Comparison of ENCODE assay signal across 22 mouse cellular contexts in genomic region chr19:34745012-34745411, GRCm38 (mm10). TPM values are rescaled to one million over a fixed set of nuclear protein-coding genes. Genes with fewer than 3 reads are reported as not detected.
DNase-seq lines count a peak whose midpoint lies in the region; ATAC-seq and TF ChIP-seq lines count a peak whose summit lies in the region.
"Had no signal": no experiment of that assay in that cellular context is flagged by ENCODE, and none has a peak within 500 bp of the region (broad histone marks: within the 10 kb centered on the region; RNA-seq: fewer than 3 reads in every experiment).

No protein-coding gene starts in this region.

- intact Hi-C loops in heart, adult 2 months (cut with DNase I), result no loop called here

- H3K36me3 ChIP-seq in heart, embryonic 12.5 days, result no peaks in the 10 kb centered on the region
- no peaks in the 10 kb centered on the region for H3K36me3 ChIP-seq in heart, adult 2 months (ENCODE audit: control insufficient read depth, insufficient read depth, low read length)
- no peaks in the 10 kb centered on the region for H3K36me3 ChIP-seq in kidney, embryonic 15.5 days
- no peaks in the 10 kb centered on the region for H3K36me3 ChIP-seq in lung, postnatal 0 days (ENCODE audit: insufficient read depth, low read length)
- H3K36me3 ChIP-seq: embryonic facial prominence, embryonic 10.5 days; limb, embryonic 10.5 days; midbrain, embryonic 10.5 days; neural tube, embryonic 12.5 days had no signal

- H3K79me2 ChIP-seq in heart, adult 2 months (replicated peaks; ENCODE audit: control insufficient read depth, insufficient read depth, low read length), result no peaks in the 10 kb centered on the region

- H3K9me3 ChIP-seq in heart, embryonic 12.5 days (replicated peaks), result no peaks in the 10 kb centered on the region
- no peaks in the 10 kb centered on the region for H3K9me3 ChIP-seq in kidney, embryonic 15.5 days (replicated peaks)
- H3K9me3 ChIP-seq in lung, postnatal 0 days (ENCODE audit: low read length), result no peaks in the 10 kb centered on the region
- H3K9me3 ChIP-seq: embryonic facial prominence, embryonic 10.5 days; limb, embryonic 10.5 days; midbrain, embryonic 10.5 days; neural tube, embryonic 12.5 days had no signal

- WGBS in heart, embryonic 12.5 days, result 82% methylated on average over 8 of the region's 8 CpGs
- 83% methylated on average over 8 of the region's 8 CpGs for WGBS in heart, adult 2 months
- 50% methylated on average over 8 of the region's 8 CpGs for WGBS in kidney, embryonic 15.5 days
- 53% methylated on average over 8 of the region's 8 CpGs for WGBS in lung, postnatal 0 days

- H3K27ac ChIP-seq in heart, embryonic 12.5 days (ENCODE audit: poor library complexity, severe bottlenecking), result no peak overlapping the region
- H3K27ac ChIP-seq in heart, adult 2 months, result no peak overlapping the region
- H3K27ac ChIP-seq in kidney, embryonic 15.5 days, result no peak overlapping the region
- no peak overlapping the region for H3K27ac ChIP-seq in lung, postnatal 0 days (ENCODE audit: low read length)
- H3K27ac ChIP-seq: embryonic facial prominence, embryonic 10.5 days; hindbrain, embryonic 14.5 days; layer of hippocampus, adult 2 months; limb, embryonic 10.5 days; midbrain, embryonic 10.5 days; neural tube, embryonic 12.5 days had no signal

- H3K4me3 ChIP-seq in heart, embryonic 12.5 days, result peak overlapping the region; percentile 68; the same call in 1 of the 2 replicates
- H3K4me3 ChIP-seq in heart, adult 2 months, result no peak overlapping the region
- H3K4me3 ChIP-seq in kidney, embryonic 15.5 days (replicated peaks), result no peak overlapping the region
- no peak overlapping the region for H3K4me3 ChIP-seq in lung, postnatal 0 days (ENCODE audit: low read depth, low read length)
- H3K4me3 ChIP-seq: embryonic facial prominence, embryonic 10.5 days; erythroblast, embryonic 14.5 days; layer of hippocampus, adult 2 months; limb, embryonic 10.5 days; midbrain, embryonic 10.5 days; neural tube, embryonic 12.5 days had no signal

- no peaks in the 10 kb centered on the region for H3K4me1 ChIP-seq in heart, embryonic 12.5 days (replicated peaks)
- H3K4me1 ChIP-seq in heart, adult 2 months (ENCODE audit: control insufficient read depth, insufficient read depth, low read length), result no peaks in the 10 kb centered on the region; the same call in 1 of the 2 replicates
- 0 out of 2 replicates have a peak, but pooled peaks cover 13% of the 10 kb centered on the region for H3K4me1 ChIP-seq in kidney, embryonic 15.5 days
- no peaks in the 10 kb centered on the region for H3K4me1 ChIP-seq in lung, postnatal 0 days (ENCODE audit: insufficient read depth, low read depth, low read length)

- no peak for TF ChIP-seq POLR2A in heart, adult 2 months (IDR thresholded peaks at IDR 0.05; ENCODE audit: insufficient read depth, low read depth, low read length)

- H3K27me3 ChIP-seq in heart, embryonic 12.5 days (replicated peaks), result no peaks in the 10 kb centered on the region
- H3K27me3 ChIP-seq in heart, adult 2 months (ENCODE audit: control insufficient read depth, insufficient read depth, low read length), result peaks cover 5% of the 10 kb centered on the region
- H3K27me3 ChIP-seq in kidney, embryonic 15.5 days, result peaks cover 11% of the 10 kb centered on the region
- H3K27me3 ChIP-seq in lung, postnatal 0 days (replicated peaks; ENCODE audit: insufficient read depth, low read length), result no peaks in the 10 kb centered on the region

- peak overlapping the region; percentile 88 for H3K4me2 ChIP-seq in heart, embryonic 12.5 days
- H3K4me2 ChIP-seq in kidney, embryonic 15.5 days, result peak overlapping the region; percentile 99
- H3K4me2 ChIP-seq in lung, postnatal 0 days (replicated peaks; ENCODE audit: low read depth, low read length), result peak overlapping the region; percentile 93; the same call in 1 of the 2 replicates
- H3K4me2 ChIP-seq: hindbrain, embryonic 14.5 days; neural tube, embryonic 12.5 days had no signal

- H3K9ac ChIP-seq in heart, embryonic 12.5 days, result no peak overlapping the region
- no peak overlapping the region for H3K9ac ChIP-seq in heart, adult 2 months (ENCODE audit: low read depth, low read length)
- no peak overlapping the region for H3K9ac ChIP-seq in kidney, embryonic 15.5 days
- no peak overlapping the region for H3K9ac ChIP-seq in lung, postnatal 0 days (replicated peaks; ENCODE audit: low read depth)
- H3K9ac ChIP-seq: forebrain, postnatal 0 days; hindbrain, embryonic 14.5 days; neural tube, embryonic 12.5 days had no signal

- no peak for DNase-seq in heart, adult 2 months
- no peak for DNase-seq in kidney, postnatal 10 days
- no peak for DNase-seq in lung, postnatal 0 days (ENCODE audit: low spot score)
- DNase-seq in lung, postnatal 10 days, result no peak
- no peak for DNase-seq in layer of hippocampus, postnatal 10 days (ENCODE audit: low spot score in 2 of 2)
- DNase-seq: adrenal gland, postnatal 10 days; cerebellum, adult 18-20 months; forebrain, postnatal 0 days; lung, postnatal 36 days; spleen, adult 18-20 months; thymus, adult 18-20 months had no signal

- ATAC-seq in heart, embryonic 12.5 days (ENCODE audit: insufficient number of reproducible peaks, low FRiP score), result no peak
- no peak for ATAC-seq in kidney, embryonic 15.5 days (replicated peaks; ENCODE audit: low FRiP score)
- no peak for ATAC-seq in lung, postnatal 0 days
- ATAC-seq: forebrain, postnatal 0 days; intestine, embryonic 16.5 days had no signal

- TF ChIP-seq CTCF in heart, adult 2 months (IDR thresholded peaks at IDR 0.05), result no peak
- TF ChIP-seq CTCF in lung, postnatal 0 days (IDR thresholded peaks at IDR 0.05), result no peak

- no peak for TF ChIP-seq EP300 in heart, adult 2 months (IDR thresholded peaks at IDR 0.05; ENCODE audit: insufficient read depth, low read depth, low read length)
- TF ChIP-seq EP300 in lung, postnatal 0 days (IDR thresholded peaks at IDR 0.05), result no peak

RNA-seq across cellular contexts. Expression of gene Slc16a12, which starts 2.1 kb away (rescaled TPM):
- 37.2 and 37.8 TPM in 2 replicates for polyA plus RNA-seq in heart, embryonic 12.5 days (2016; fragmentation: Nextera tagmentation; extraction: Ambion mirVana)
- 1 to 10 TPM; 2.0 to 2.7 TPM for total RNA-seq in heart, adult 2 months (2021)
- polyA plus RNA-seq in heart, adult 2 months (2012; rRNA removed), result 1.7 and 3.3 TPM in 2 replicates
- 10.6 and 13.4 TPM in 2 replicates for polyA plus RNA-seq in kidney, embryonic 15.5 days (2015; fragmentation: Nextera tagmentation; extraction: Ambion mirVana)
- 8.4 and 9.4 TPM in 2 replicates for polyA plus RNA-seq in lung, postnatal 0 days (2015; fragmentation: Nextera tagmentation; extraction: Ambion mirVana)
- total RNA-seq in layer of hippocampus, postnatal 10 days (2021), result 1 to 10 TPM; 2.5 to 3.0 TPM
- total RNA-seq: monocyte, adult 5-6 weeks had no signal
- polyA plus RNA-seq: erythroblast, embryonic 14.5 days had no signal
